Mouse (Mus musculus): Measurements from ENCODE around the gene Gys2. TPM values are rescaled to one million over a fixed set of nuclear protein-coding genes. Genes with fewer than 3 reads are reported as not detected.
"Not testable (repeated sequence)": the region's sequence is repeated elsewhere in the genome, so short reads cannot be mapped to it uniquely, and the experiment has no call there.

The Gys2 gene
- polyA plus RNA-seq (2015; fragmentation: Nextera tagmentation; extraction: Ambion mirVana) = 0.05 TPM in 1 of 2 replicates, not detected in the other

DNA sequence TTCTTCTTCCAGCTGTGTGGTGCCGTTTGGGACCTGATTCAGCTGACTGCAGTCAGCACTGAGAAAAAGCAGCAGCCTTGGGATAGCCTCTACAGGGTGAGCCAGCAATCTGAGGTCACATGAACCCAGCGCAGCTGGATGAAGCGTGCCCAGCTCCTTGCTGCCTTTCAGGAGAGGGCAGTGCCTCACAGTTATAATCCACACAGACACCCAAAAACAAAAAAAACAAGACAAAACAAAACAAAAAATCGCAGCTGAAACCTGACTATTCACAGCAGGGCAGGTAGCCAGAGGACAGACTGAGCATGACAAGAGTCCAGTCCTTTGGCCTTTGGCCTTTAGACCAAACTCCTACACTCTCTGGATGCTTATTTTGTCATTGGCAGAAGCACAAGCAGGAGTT is at the start of gene Gys2:
Gys2 (minus strand) TSS at position 309 of the 403 bp plus-strand sequence.
- no peak for ATAC-seq
- Histone ChIP-seq H3K36me3 (no peaks in the 10 kb centered on the region), H3K27me3 (no peaks in the 10 kb centered on the region), H3K4me3 (replicated peaks) (no peak within 1 kb of the TSS), H3K27ac (no peak within 1 kb of the TSS), H3K9me3 (no peaks in the 10 kb centered on the region), H3K4me1 (replicated peaks) (no peaks in the 10 kb centered on the region), H3K9ac (replicated peaks) (no peak within 1 kb of the TSS), H3K4me2 (replicated peaks) (no peak within 1 kb of the TSS)
- 66% methylated on average over 4 of the region's 4 CpGs for WGBS

GRCm38 (mm10) chr6:142521591-142522110 is 48.7 kb upstream of the Gys2 start:
- no peak overlapping the region for H3K4me3 ChIP-seq (replicated peaks)
- no peaks in the 10 kb centered on the region; the same call in 1 of the 2 replicates for H3K27me3 ChIP-seq
- H3K27ac ChIP-seq = no peak overlapping the region
- no peaks in the 10 kb centered on the region for H3K36me3 ChIP-seq
- no peak overlapping the region for H3K9ac ChIP-seq (replicated peaks)
- H3K4me1 ChIP-seq (replicated peaks) = no peaks in the 10 kb centered on the region
- H3K4me2 ChIP-seq (replicated peaks) = no peak overlapping the region
- ATAC-seq = no peak
- 91% methylated on average over 12 of the region's 12 CpGs for WGBS
- H3K9me3 ChIP-seq = no peaks in the 10 kb centered on the region

DNA sequence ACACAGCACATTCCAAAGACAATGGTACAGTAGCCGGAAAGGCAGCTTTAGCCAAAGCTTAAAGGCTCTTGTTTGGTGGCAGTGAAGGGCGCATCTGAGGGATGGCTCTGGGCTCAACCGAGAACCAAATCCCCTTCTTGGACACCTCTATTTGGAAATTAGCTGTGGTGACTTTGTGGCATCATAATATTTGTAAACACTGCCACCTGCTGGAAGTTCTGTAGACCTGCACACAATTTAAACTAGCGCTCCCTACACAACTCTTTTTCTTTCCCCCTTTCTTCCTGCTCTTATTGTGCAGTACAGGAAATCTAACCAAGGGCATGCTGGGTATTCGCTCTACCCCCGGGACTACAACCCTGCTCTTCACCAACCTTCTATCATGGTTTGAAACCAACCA is 46.2 kb upstream of the Gys2 start:
- no peaks in the 10 kb centered on the region for H3K9me3 ChIP-seq
- no peak overlapping the region for H3K27ac ChIP-seq
- H3K4me1 ChIP-seq (replicated peaks) = 0 out of 2 replicates have a peak, but pooled peaks cover 3% of the 10 kb centered on the region
- 8% methylated on average over 6 of the region's 6 CpGs for WGBS
- H3K4me3 ChIP-seq (replicated peaks) = no peak overlapping the region
- peak; percentile 82 for ATAC-seq
- H3K9ac ChIP-seq (replicated peaks) = no peak overlapping the region
- peaks cover 2% of the 10 kb centered on the region; the same call in 1 of the 2 replicates for H3K27me3 ChIP-seq
- H3K4me2 ChIP-seq (replicated peaks) = no peak overlapping the region
- no peaks in the 10 kb centered on the region for H3K36me3 ChIP-seq

GRCm38 (mm10) chr6:142515379-142515778 is 42.5 kb upstream of the Gys2 start:
- 75% methylated on average over 9 of the region's 9 CpGs for WGBS
- H3K27me3 ChIP-seq = peaks cover 18% of the 10 kb centered on the region; the same call in 1 of the 2 replicates
- not testable (repeated sequence) for H3K27ac ChIP-seq; H3K36me3 ChIP-seq; H3K4me2 ChIP-seq (replicated peaks); H3K4me1 ChIP-seq (replicated peaks); H3K4me3 ChIP-seq (replicated peaks); H3K9ac ChIP-seq (replicated peaks); H3K9me3 ChIP-seq; ATAC-seq

DNA sequence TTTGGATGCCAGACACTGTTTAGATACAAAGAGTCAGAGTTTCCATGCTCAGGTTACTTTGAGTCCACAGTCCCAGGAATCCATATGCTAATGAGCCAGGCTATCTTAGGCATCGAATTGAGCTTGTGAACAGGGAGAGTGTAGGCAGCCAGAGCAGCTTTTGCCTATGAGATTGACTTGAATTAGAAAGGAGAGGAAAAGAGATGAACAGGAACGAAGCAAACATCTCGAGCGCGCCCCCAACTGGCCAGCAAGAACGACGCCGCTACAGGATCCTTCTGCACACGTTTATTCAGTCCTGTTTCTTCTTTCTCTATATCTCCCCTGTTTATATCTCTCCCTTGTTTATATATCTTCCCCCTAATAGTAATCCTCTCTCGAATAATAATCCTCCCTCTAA is 42.0 kb upstream of the Gys2 start:
- no peak for ATAC-seq
- H3K9me3 ChIP-seq = no peaks in the 10 kb centered on the region

GRCm38 (mm10) chr6:142512902-142513301 is 40.0 kb upstream of the Gys2 start:
- ATAC-seq = no peak
- no peak overlapping the region for H3K9ac ChIP-seq (replicated peaks)
- no peaks in the 10 kb centered on the region for H3K36me3 ChIP-seq
- H3K4me3 ChIP-seq (replicated peaks) = no peak overlapping the region
- no peak overlapping the region for H3K27ac ChIP-seq
- H3K4me2 ChIP-seq (replicated peaks) = no peak overlapping the region
- WGBS = 55% methylated on average over 3 of the region's 3 CpGs
- peaks cover 10% of the 10 kb centered on the region for H3K4me1 ChIP-seq (replicated peaks)
- no peaks in the 10 kb centered on the region for H3K9me3 ChIP-seq
- H3K27me3 ChIP-seq = peaks cover 33% of the 10 kb centered on the region

More for the DNA sequence above, 42.0 kb upstream of the Gys2 start:
- Histone ChIP-seq H3K4me3 (replicated peaks) (no peak overlapping the region), H3K9ac (replicated peaks) (no peak overlapping the region), H3K36me3 (no peaks in the 10 kb centered on the region), H3K27ac (no peak overlapping the region), H3K4me1 (replicated peaks) (0 out of 2 replicates have a peak, but pooled peaks cover 3% of the 10 kb centered on the region), H3K4me2 (replicated peaks) (no peak overlapping the region), H3K27me3 (peaks cover 22% of the 10 kb centered on the region; the same call in 1 of the 2 replicates)
- 1% methylated on average over 10 of the region's 10 CpGs for WGBS

DNA sequence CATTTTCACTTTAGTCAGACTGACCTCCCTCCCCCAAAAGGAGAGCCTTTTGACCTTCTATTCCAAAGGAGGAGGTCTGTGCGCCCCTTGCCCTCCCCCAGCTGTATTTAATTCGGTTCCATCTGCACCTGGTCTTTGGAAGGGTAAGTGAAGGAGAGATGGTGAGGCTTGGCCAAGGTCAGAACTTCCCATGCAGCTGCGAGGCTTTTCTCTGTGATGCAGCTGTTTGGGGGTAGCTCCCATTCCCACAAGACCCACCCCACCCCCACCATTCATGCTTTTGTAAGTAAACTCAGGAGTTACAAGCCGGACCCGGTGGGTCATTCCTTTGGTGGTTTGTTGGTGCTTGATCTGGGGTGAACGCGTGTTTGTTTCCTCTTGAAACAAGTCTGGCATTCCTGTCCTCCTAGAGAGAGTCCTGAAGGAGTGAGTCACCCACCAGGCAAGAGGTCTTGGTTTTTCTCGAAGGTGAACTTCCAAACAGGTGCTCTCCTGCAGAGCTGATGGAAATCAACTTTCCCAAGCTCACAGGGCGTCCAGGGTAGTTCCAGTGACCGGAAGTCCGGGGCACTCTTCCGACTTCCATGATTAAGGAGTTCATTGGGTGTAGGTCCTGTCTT is 38.7 kb upstream of the Gys2 start:
- peaks cover 16% of the 10 kb centered on the region for H3K4me1 ChIP-seq (replicated peaks)
- H3K27ac ChIP-seq = no peak overlapping the region
- H3K9ac ChIP-seq (replicated peaks) = no peak overlapping the region
- H3K36me3 ChIP-seq = no peaks in the 10 kb centered on the region
- no peak for ATAC-seq
- no peak overlapping the region for H3K4me2 ChIP-seq (replicated peaks)
- WGBS = 29% methylated on average over 12 of the region's 12 CpGs
- H3K27me3 ChIP-seq = peaks cover 33% of the 10 kb centered on the region
- no peak overlapping the region for H3K4me3 ChIP-seq (replicated peaks)
- no peaks in the 10 kb centered on the region for H3K9me3 ChIP-seq

DNA sequence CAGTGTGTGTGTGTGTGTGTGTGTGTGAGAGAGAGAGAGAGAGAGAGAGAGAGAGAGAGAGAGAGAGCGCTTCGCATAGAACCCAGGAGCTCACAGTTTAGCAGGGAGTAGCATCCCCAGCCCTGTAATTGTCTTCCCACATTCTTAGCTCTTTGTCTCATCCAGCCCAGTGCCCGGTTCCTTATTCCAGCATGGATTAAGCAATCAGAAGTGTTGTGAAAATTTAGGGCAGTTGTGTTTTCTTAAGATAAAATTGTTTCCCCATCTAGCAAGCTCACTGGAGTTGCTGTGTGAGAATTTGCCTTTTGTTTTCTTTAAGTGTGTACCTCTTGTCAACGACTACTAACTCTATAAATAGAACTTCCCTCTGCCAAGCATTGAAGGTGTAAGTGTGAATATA is 35.8 kb upstream of the Gys2 start:
- ATAC-seq = no peak
- Histone ChIP-seq H3K4me2 (replicated peaks) (no peak overlapping the region), H3K4me1 (replicated peaks) (peaks cover 34% of the 10 kb centered on the region), H3K36me3 (peaks cover 8% of the 10 kb centered on the region; the same call in 1 of the 2 replicates), H3K27ac (no peak overlapping the region), H3K27me3 (peaks cover 30% of the 10 kb centered on the region), H3K9me3 (no peaks in the 10 kb centered on the region), H3K9ac (replicated peaks) (no peak overlapping the region), H3K4me3 (replicated peaks) (no peak overlapping the region; the same call in 1 of the 2 replicates)
- WGBS = 25% methylated on average over 4 of the region's 4 CpGs

- H3K4me1 ChIP-seq (replicated peaks) = peaks cover 36% of the 10 kb centered on the region
- peak within 1 kb of the TSS; percentile 65 for H3K27ac ChIP-seq
- WGBS = under 1% methylated on average over 19 of the region's 19 CpGs
- H3K27me3 ChIP-seq = peaks cover 30% of the 10 kb centered on the region
- peaks cover 10% of the 10 kb centered on the region; the same call in 1 of the 2 replicates for H3K36me3 ChIP-seq
- H3K9me3 ChIP-seq = no peaks in the 10 kb centered on the region
- peak within 1 kb of the TSS; percentile 77 for H3K4me3 ChIP-seq (replicated peaks)
- peak within 1 kb of the TSS; percentile 82 for H3K9ac ChIP-seq (replicated peaks)
- peak; percentile 98 for ATAC-seq
- peak within 1 kb of the TSS; percentile 92 for H3K4me2 ChIP-seq (replicated peaks)
Measured at GRCm38 (mm10) chr6:142507785-142508162, 34.9 kb upstream of the Gys2 start, which contains the start of gene Ldhb. TSS of gene Ldhb (minus strand) at chr6:142507957.

DNA sequence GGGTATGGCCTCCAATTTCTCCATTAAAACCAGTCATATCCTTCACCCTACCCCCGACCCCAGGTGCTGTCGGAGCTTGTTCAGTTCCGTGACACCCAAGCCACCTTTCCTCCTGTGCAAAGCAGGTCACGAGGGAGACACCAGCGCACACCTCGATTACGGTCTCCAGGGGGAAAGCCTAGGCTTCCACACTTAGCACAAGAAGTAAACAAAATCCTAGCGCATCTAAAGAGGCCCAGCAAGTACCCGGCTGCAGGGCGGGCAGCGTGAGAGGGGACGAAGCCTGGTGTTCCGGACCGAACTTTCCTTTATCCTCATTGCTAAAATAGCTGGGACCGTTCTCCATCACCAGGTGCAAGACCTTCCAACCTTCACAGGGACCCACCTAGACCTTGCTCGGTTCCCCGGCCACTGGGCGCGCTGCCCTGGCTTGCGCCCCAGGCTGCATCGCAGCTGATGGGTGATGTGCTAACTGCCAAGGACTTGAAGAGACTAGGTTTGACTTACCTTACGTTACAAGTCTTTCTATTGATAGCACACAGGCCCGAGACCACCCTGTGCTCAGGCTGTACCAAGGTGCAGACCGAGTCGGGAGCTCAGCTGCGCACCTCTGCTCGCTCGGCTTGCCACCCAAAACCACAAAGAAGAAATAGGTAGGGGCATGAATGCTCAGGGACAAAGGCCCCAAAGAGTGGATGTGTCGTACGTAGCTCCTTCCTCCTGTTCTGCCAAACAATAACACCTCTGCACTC is 34.3 kb upstream of the Gys2 start:
- peaks cover 10% of the 10 kb centered on the region; the same call in 1 of the 2 replicates for H3K36me3 ChIP-seq
- peak; percentile 83 for ATAC-seq
- H3K4me3 ChIP-seq (replicated peaks) = peak overlapping the region; percentile 77
- H3K27ac ChIP-seq = peak overlapping the region; percentile 65
- 2% methylated on average over 30 of the region's 30 CpGs for WGBS
- peaks cover 30% of the 10 kb centered on the region for H3K27me3 ChIP-seq
- H3K9ac ChIP-seq (replicated peaks) = peak overlapping the region; percentile 82
- H3K9me3 ChIP-seq = no peaks in the 10 kb centered on the region
- H3K4me2 ChIP-seq (replicated peaks) = peak overlapping the region; percentile 92
- H3K4me1 ChIP-seq (replicated peaks) = peaks cover 37% of the 10 kb centered on the region

DNA sequence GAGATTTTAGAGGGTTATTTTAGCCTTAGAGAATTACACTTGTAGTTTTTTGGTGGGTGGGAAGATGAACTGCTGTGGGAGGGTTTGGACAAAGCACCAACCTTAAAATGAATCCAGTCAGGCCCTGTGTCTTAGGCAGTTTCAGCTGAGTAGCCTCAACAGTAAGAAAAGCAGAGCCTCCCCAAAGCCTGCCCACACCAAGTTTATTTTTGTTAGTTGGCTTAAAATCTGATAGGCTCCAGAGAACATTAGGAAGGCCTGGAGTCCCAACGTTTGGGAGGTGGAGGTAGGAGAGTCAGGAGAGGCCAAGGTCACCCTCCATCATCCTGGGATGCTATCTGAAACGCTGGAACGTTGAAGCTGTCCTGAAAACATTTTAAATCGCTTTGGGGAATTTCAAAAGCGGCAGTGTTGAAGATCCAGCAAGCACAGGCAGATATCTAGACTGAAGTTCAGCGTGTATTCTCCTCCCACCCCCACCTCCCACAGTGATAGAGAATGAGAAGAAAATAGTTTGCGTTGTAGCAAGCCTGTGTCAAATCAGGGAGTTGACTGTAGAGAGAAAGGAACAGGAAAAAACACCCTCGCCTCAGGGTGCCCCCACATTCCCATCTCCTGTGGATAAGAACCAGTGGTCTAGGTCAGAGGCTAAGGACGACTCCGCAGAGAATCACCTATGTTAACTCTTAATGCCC is 33.6 kb upstream of the Gys2 start:
- peak overlapping the region; percentile 77 for H3K4me3 ChIP-seq (replicated peaks)
- H3K4me2 ChIP-seq (replicated peaks) = peak overlapping the region; percentile 92
- peaks cover 40% of the 10 kb centered on the region for H3K4me1 ChIP-seq (replicated peaks)
- H3K9ac ChIP-seq (replicated peaks) = peak overlapping the region; percentile 82
- peaks cover 25% of the 10 kb centered on the region for H3K27me3 ChIP-seq
- peaks cover 17% of the 10 kb centered on the region; the same call in 1 of the 2 replicates for H3K36me3 ChIP-seq
- H3K9me3 ChIP-seq = no peaks in the 10 kb centered on the region
- ATAC-seq = no peak
- WGBS = 8% methylated on average over 10 of the region's 10 CpGs
- H3K27ac ChIP-seq = no peak overlapping the region
